Mouse (Mus musculus) G1E-ER4 (cell line): ENCODE results near the gene Tmcc3. TPM values are rescaled to one million over a fixed set of nuclear protein-coding genes. Genes with fewer than 3 reads are reported as not detected.

Experiments used
- GATA1 ChIP-seq: IDR thresholded peaks from one replicate; pipeline ENCODE4 v1.8.0; 2012; ENCODE audit warnings: low read length, inconsistent platforms
- polyA plus RNA-seq: library from polyadenylated mRNA; stranded (reverse); fragments of >175 nt; gene quantifications from 2 replicates; pipeline ENCODE4 v1.2.3, GENCODE M21; 2012

Tmcc3 gene
- polyA plus RNA-seq, 1 experiment, result 7.3 TPM

- TF ChIP-seq GATA1, result no peak
These were observed 1.1 kb upstream of the Tmcc3 start for GRCm38 (mm10) chr10:94310499-94311267.

- no peak for TF ChIP-seq GATA1
These were observed 412 bp downstream of the Tmcc3 start for GRCm38 (mm10) chr10:94312007-94312715.

DNA sequence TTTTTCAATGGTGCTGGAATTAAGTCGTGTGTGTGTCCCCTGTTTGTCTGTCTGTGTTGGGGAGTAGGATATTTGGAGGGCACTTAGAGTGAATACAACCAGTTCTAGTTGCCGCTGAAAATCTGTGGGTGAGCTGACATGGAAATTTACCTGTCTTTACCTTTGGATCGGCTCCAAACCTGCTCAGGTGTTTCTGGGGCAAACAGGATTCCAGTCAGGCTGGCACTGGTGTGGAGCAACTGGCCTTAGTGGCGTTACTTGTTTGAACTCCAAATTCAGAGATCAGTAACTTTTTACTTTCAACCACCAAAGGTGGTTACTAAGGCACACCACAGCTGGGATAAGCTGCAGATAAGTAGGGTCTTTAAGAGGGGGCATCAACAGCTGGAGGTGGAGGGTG, 1.4 kb downstream of the Tmcc3 start:
- TF ChIP-seq GATA1, result no peak

GRCm38 (mm10) chr10:94318574-94318973, 6.8 kb downstream of the Tmcc3 start:
- no peak for TF ChIP-seq GATA1

- no peak for TF ChIP-seq GATA1
These were observed 18.2 kb downstream of the Tmcc3 start for GRCm38 (mm10) chr10:94329962-94330361.

DNA sequence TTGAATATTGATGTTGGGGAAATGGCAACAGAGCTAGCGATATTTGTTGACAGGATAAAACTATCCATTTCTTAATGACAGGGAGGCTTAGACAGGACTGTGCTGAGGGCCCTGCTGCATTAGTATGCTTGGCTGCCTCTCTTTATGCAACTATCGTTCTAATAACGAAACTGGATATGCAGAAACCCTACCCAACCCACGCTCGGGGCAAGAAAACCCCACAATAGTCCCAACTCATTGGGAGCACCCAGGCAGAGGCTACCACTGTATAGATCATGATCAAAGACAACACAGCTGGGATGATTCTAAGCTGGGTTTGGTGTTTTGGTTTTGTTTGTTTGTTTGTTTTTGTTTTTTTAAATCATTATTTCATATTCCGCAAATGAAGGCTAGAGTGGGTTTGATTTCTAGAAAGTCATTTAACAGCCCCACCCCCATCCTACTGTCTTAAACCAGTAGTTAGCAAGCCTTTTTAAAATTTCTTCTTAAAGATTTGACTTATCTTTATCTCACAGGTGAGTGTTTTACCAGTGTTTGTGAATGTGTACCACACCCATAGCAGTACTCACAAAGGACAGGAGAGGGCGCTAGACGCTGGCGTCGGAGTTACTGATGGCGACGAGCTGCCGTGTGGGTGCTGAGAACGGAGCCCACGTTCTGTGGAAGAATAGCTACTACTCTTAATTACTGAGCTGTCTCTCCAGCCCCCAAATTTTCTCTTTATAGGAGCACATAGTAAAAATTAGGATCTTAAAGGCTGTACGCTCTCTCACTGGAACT, 20.8 kb downstream of the Tmcc3 start:
- TF ChIP-seq GATA1, result no peak

- TF ChIP-seq GATA1, result no peak
These were observed 21.6 kb downstream of the Tmcc3 start for GRCm38 (mm10) chr10:94333328-94333727.

DNA sequence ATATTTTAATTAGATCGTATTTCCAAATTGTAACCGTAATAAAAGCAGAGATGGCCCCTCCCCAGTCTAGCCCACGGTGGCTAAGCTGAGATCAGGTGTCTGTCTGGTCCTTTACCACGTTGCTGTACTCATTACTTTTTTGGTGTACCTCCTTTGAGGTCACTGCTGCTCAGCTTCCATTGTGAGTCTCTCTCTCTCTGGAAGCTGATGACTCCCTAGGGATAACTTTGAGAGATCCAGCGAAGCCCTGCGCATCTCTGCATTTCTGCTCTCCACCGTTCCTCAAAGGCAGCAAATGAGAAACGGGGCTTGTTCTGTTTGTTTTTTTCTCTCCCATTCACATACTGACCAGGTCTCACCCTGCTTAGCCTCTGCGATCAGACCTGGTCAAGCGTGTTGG, 23.3 kb downstream of the Tmcc3 start:
- no peak for TF ChIP-seq GATA1

- TF ChIP-seq GATA1, result no peak
These were observed 24.3 kb downstream of the Tmcc3 start for GRCm38 (mm10) chr10:94336071-94336470.

DNA sequence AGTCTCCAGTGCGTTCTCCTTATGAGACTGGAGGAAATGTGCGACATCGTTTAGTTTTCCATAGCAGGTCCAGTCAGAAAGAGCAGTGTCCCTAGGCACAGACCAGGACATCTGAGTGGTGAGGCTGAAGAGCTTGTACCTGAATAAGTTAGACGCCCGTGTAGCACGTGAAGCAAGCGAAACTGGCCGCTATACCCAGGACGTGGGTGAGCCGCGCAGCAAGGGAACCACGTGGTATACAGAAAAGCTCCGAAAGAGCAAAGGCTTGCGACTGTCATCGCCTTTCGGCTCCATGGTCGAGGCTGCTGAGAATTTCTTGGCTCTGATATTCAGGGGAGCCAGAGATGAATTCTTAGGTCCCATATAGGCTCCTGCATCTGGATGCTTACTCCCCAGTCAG, 29.8 kb downstream of the Tmcc3 start:
- no peak for TF ChIP-seq GATA1

DNA sequence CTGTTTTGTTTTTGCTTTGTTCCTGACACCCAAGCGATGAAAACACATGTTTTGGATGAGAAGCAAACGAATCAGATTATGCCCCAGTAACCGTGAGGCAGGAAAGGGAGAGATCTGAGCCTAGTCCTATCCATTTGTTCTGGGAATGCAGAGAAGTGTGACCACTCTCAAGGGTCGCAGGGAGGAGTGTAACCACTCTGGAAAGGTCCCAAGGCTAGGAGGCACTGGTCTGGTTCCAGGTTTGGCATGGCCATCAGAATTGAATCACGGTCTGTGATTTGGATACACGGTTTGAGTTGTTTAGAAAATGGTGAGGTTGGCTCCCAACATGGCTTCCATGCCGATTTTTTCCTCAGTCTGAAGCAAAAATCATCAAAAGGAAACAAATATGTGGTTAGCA, 30.5 kb downstream of the Tmcc3 start:
- no peak for TF ChIP-seq GATA1

- TF ChIP-seq GATA1, result no peak
These were observed 31.8 kb downstream of the Tmcc3 start for GRCm38 (mm10) chr10:94343581-94343980.

GRCm38 (mm10) chr10:94344631-94345417, 33.1 kb downstream of the Tmcc3 start:
- TF ChIP-seq GATA1, result no peak

- TF ChIP-seq GATA1, result no peak
These were observed 33.9 kb downstream of the Tmcc3 start for GRCm38 (mm10) chr10:94345509-94346252.

GRCm38 (mm10) chr10:94346596-94346995, 34.8 kb downstream of the Tmcc3 start:
- TF ChIP-seq GATA1, result no peak
